Mouse (Mus musculus) embryonic facial prominence, embryonic 12.5 days (tissue): ENCODE measurements around the gene Tmbim4. TPM values are rescaled to one million over a fixed set of nuclear protein-coding genes. Genes with fewer than 3 reads are reported as not detected.

Source experiments
- ATAC-seq: fragments of 200-750 bp; cut with Nextera tagmentation; 2 replicates; pipeline ENCODE4 v1.8.0; 2017; ENCODE audit not compliant: insufficient number of reproducible peaks, insufficient read depth, low FRiP score, low TSS enrichment
- H3K27ac ChIP-seq: fragments of 300-500 bp; sonication (generic); 2 replicates; pipeline ENCODE4 v1.5.1; 2016; ENCODE audit warnings: mild to moderate bottlenecking
- H3K27me3 ChIP-seq: fragments of 300-500 bp; sonication (generic); 2 replicates; pipeline ENCODE4 v1.6.1; 2016; ENCODE audit warnings: mild to moderate bottlenecking, moderate library complexity
- H3K36me3 ChIP-seq: fragments of 300-500 bp; sonication (generic); 2 replicates; pipeline ENCODE4 v1.6.1; 2016; ENCODE audit warnings: mild to moderate bottlenecking
- H3K4me1 ChIP-seq: fragments of 300-500 bp; sonication (generic); 2 replicates; pipeline ENCODE4 v1.6.1; 2016
- H3K4me2 ChIP-seq: fragments of 300-500 bp; sonication (generic); replicated peaks from 2 replicates; pipeline ENCODE4 v1.6.1; 2016; ENCODE audit warnings: mild to moderate bottlenecking, moderate library complexity
- H3K4me3 ChIP-seq: fragments of 300-500 bp; sonication (generic); 2 replicates; pipeline ENCODE4 v1.5.1; 2016; ENCODE audit warnings: mild to moderate bottlenecking
- H3K9ac ChIP-seq: fragments of 300-500 bp; sonication (generic); 2 replicates; pipeline ENCODE4 v1.6.1; 2016; ENCODE audit warnings: mild to moderate bottlenecking, moderate library complexity
- H3K9me3 ChIP-seq: fragments of 300-500 bp; sonication (generic); 2 replicates; pipeline ENCODE4 v1.6.1; 2016; ENCODE audit warnings: mild to moderate bottlenecking, moderate library complexity
- WGBS: fragments of 180-500 bp; shearing (Covaris S2); methylation state at CpG from one replicate; pipeline ENCODE4 v1.1.7; 2016; 5-methylcytosine and 5-hydroxymethylcytosine counted together
- polyA plus RNA-seq: library from polyadenylated mRNA; unstranded; fragments of >200 nt; fragmentation: Nextera tagmentation; extraction: Ambion mirVana; gene quantifications from 2 replicates; pipeline ENCODE4 v1.2.1, GENCODE M21; 2016

The Tmbim4 gene
- 67.8 and 68.1 TPM in 2 replicates for polyA plus RNA-seq

DNA sequence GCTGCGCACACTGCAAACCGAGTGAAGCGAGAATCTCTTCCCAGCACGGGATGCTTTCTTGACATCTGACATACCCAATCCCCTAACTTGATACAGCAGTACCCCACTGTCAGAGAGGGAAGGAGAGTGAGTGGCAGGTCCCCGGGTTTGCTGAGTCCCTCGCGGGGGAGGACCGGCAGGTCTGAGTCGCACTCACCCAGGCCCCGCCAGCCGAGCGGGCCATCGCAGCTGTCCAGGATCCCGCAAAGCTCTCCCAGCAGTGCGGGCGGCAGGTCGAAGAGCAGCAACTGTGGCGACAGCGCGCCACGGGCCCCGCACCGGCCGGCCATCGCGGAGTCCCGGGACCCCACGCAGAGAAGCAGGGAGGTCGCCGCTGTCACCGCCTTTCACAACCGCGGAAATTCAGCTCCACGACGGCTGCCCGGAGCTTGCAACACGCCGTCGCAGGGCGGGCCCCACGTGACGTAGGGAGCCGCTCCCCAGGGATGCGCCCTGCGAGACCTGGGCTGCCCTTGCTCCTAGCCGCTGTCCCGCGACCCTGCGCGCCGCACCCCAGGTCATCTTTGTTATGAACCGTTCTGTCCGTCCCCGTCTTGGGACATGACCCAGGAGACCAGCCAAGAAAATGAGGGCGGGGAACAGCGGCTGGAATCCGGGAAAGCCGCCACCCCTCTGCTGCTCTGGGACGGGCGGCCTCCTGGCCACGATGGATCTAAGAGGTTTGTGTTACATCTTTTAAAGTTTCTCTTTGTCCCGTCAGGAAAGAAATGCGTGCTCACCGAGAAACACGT lies at the start of gene Tmbim4:
Tmbim4 (plus strand) TSS at position 460 of the 791 bp plus-strand sequence.
- Histone ChIP-seq H3K27ac (no peak within 1 kb of the TSS), H3K9ac (peak within 1 kb of the TSS; percentile 64), H3K4me3 (peak within 1 kb of the TSS; percentile 51), H3K36me3 (no peaks in the 10 kb centered on the region), H3K9me3 (no peaks in the 10 kb centered on the region), H3K4me1 (no peaks in the 10 kb centered on the region), H3K4me2 (peak within 1 kb of the TSS; percentile 90), H3K27me3 (peaks cover 9% of the 10 kb centered on the region; the same call in 1 of the 2 replicates)
- WGBS: 2% methylated on average over 65 of the region's 65 CpGs
- ATAC-seq: peak; percentile 60; the same call in 1 of the 2 replicates

DNA sequence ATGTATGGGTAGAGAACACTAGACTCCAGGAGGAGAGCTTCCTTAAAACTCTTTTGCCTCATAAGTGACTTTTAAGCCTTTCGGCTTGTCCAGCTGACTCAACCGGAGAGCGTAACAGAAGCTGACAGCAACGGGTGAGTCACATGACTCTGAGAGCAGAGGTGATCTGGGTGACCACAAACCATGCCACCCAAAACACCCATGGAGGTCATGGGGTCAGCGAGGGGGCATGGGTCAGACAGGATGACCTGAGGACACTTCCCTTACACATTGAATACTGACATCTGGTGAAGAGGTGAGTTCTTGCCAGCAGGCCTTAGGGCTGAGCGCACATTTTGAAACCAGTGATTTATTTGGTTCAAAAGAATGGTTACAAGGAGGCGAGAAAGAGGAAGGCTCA lies 49.7 kb upstream of the Tmbim4 start:
- no peak overlapping the region for H3K27ac ChIP-seq
- no peaks in the 10 kb centered on the region for H3K4me1 ChIP-seq
- H3K9me3 ChIP-seq: no peaks in the 10 kb centered on the region
- WGBS: 86% methylated on average over 7 of the region's 7 CpGs
- H3K36me3 ChIP-seq: no peaks in the 10 kb centered on the region
- no peaks in the 10 kb centered on the region for H3K27me3 ChIP-seq
- H3K4me3 ChIP-seq: no peak overlapping the region
- no peak for ATAC-seq
- no peak overlapping the region for H3K4me2 ChIP-seq
- H3K9ac ChIP-seq: no peak overlapping the region

DNA sequence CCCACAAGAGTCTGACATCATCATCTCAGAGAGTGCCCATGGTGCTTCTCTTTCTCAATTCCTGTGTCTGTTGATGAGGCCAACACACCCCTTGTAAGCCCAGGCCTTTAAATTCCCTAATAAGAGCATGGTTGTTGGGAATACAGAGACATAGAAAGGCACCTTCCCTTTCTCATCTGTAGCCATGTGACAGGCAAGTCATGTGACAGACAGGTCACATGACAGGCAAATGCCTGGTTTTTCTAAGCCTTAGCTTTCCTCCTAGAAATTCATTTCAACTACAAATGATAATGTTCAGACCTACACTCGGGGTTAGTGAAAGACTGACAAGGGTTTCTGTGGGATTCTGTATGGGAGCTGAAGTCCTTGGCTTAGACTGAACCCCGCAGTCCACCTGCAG lies 47.5 kb upstream of the Tmbim4 start:
- no peaks in the 10 kb centered on the region for H3K36me3 ChIP-seq
- 85% methylated on average over 2 of the region's 2 CpGs for WGBS
- no peak for ATAC-seq
- no peaks in the 10 kb centered on the region for H3K27me3 ChIP-seq
- no peak overlapping the region for H3K9ac ChIP-seq
- no peak overlapping the region for H3K27ac ChIP-seq
- no peaks in the 10 kb centered on the region for H3K4me1 ChIP-seq
- H3K4me3 ChIP-seq: no peak overlapping the region
- no peaks in the 10 kb centered on the region for H3K9me3 ChIP-seq
- H3K4me2 ChIP-seq: no peak overlapping the region

DNA sequence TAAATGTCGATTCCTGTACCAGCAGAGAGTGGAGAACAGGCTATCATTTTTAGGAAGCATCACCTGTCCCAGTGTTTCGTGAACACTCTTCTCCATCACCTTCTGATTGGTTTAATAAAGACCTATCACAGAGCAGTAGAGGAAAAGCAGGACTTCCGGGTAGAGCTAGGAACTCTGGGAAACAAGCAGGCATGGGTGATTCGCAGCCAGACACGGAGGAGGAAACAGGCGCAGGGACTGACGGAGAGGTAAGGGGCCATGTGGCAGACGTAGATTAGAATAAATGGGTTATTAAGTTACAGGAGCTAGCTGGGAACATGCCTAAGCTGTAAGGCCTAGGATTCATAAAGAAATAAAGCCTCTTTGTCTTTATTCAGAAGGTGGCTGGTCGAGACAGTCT lies 40.9 kb upstream of the Tmbim4 start:
- H3K4me1 ChIP-seq: no peaks in the 10 kb centered on the region
- WGBS: 77% methylated on average over 9 of the region's 9 CpGs
- no peak overlapping the region for H3K4me3 ChIP-seq
- no peak for ATAC-seq
- no peaks in the 10 kb centered on the region for H3K27me3 ChIP-seq
- H3K36me3 ChIP-seq: no peaks in the 10 kb centered on the region
- no peaks in the 10 kb centered on the region for H3K9me3 ChIP-seq
- no peak overlapping the region for H3K4me2 ChIP-seq
- H3K27ac ChIP-seq: no peak overlapping the region
- H3K9ac ChIP-seq: no peak overlapping the region

GRCm38 (mm10) chr10:120162840-120163239 lies 38.5 kb upstream of the Tmbim4 start:
- Histone ChIP-seq H3K4me1 (no peaks in the 10 kb centered on the region), H3K36me3 (no peaks in the 10 kb centered on the region), H3K27me3 (no peaks in the 10 kb centered on the region), H3K4me3 (no peak overlapping the region), H3K27ac (no peak overlapping the region), H3K9me3 (no peaks in the 10 kb centered on the region), H3K9ac (no peak overlapping the region), H3K4me2 (no peak overlapping the region)
- no peak for ATAC-seq
- 86% methylated on average over 10 of the region's 10 CpGs for WGBS

DNA sequence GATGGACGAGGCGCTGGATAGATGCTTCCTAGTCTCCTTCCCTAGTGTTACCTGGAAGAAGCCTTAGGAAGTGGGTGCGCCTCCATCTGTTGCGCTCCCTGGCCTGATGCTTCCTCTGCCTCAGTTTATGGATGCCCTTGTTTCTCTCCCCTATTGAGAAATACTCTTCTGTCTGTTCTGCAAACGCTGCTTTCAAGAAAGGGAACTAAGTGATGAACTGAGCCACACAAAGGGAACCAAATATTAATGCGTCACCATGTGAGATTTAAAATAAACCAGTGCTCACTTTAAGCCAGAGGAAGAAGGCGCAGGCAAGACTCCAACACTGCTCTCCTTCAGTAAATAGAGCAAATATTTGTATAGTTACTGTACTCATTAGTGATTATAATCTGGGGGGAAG lies 37.9 kb upstream of the Tmbim4 start:
- Histone ChIP-seq H3K27ac (no peak overlapping the region), H3K9ac (no peak overlapping the region), H3K4me2 (no peak overlapping the region), H3K4me1 (no peaks in the 10 kb centered on the region), H3K36me3 (no peaks in the 10 kb centered on the region), H3K27me3 (no peaks in the 10 kb centered on the region), H3K9me3 (no peaks in the 10 kb centered on the region), H3K4me3 (no peak overlapping the region)
- ATAC-seq: no peak
- 92% methylated on average over 7 of the region's 7 CpGs for WGBS

DNA sequence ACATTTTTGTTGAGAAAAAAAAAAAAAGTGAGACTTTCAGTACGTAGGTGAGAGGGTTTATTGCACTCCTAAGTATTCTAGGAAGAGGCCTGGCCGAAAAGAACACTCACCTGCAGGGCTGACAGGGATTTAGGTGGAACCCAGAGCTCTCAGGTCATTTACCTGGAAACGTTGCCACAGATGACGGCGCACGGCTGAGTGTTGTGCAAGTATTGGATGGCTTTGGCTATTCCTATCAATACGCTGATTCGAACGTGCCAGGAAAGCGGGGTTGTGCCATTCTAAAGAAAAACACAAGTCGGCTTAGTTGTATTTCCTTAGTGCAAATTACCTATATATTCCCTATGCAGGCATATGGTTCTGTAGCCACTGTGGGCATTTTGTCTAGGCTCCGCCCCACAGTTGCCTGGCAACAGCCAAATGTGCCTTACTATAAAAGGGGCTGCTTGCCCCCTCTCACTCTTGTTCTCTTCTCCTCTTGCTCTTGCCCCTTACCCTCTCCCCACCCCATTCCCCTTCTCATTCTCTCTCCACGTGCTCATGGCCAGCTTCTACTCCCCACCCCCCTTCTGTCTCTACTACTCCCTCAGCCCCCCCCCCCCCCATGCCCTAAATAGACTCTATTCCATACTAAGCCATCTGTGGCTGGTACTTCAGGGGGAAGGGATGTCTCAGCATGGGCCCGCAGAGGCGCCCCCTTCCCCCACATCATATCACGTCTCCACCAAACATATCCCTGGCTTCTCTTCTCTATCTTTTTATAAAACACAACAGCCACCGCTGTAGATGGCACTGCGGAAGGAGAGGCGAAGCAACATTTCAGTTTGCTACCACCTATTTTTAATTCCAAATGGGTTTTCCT lies 36.2 kb upstream of the Tmbim4 start:
- Histone ChIP-seq H3K4me3 (no peak overlapping the region), H3K9ac (no peak overlapping the region), H3K36me3 (no peaks in the 10 kb centered on the region), H3K9me3 (no peaks in the 10 kb centered on the region), H3K4me1 (no peaks in the 10 kb centered on the region), H3K27ac (no peak overlapping the region), H3K27me3 (no peaks in the 10 kb centered on the region), H3K4me2 (no peak overlapping the region)
- ATAC-seq: no peak
- WGBS: 84% methylated on average over 19 of the region's 19 CpGs

- Histone ChIP-seq H3K27me3 (no peaks in the 10 kb centered on the region), H3K4me3 (no peak overlapping the region), H3K4me2 (no peak overlapping the region), H3K36me3 (no peaks in the 10 kb centered on the region), H3K9me3 (no peaks in the 10 kb centered on the region), H3K9ac (no peak overlapping the region), H3K4me1 (no peaks in the 10 kb centered on the region), H3K27ac (no peak overlapping the region)
- 83% methylated on average over 17 of the region's 17 CpGs for WGBS
- no peak for ATAC-seq
Measured at GRCm38 (mm10) chr10:120165793-120166503, 35.4 kb upstream of the Tmbim4 start.

- no peak overlapping the region for H3K9ac ChIP-seq
- H3K4me2 ChIP-seq: no peak overlapping the region
- no peak overlapping the region for H3K4me3 ChIP-seq
- WGBS: 78% methylated on average over 1 of the region's 1 CpGs
- no peak overlapping the region for H3K27ac ChIP-seq
- H3K36me3 ChIP-seq: no peaks in the 10 kb centered on the region
- no peaks in the 10 kb centered on the region for H3K9me3 ChIP-seq
- H3K27me3 ChIP-seq: no peaks in the 10 kb centered on the region
- no peaks in the 10 kb centered on the region for H3K4me1 ChIP-seq
- no peak for ATAC-seq
Measured at GRCm38 (mm10) chr10:120168070-120168469, 33.3 kb upstream of the Tmbim4 start.

GRCm38 (mm10) chr10:120169064-120169463 lies 32.3 kb upstream of the Tmbim4 start:
- Histone ChIP-seq H3K4me3 (no peak overlapping the region), H3K36me3 (no peaks in the 10 kb centered on the region), H3K27ac (no peak overlapping the region), H3K9me3 (no peaks in the 10 kb centered on the region), H3K27me3 (no peaks in the 10 kb centered on the region), H3K4me2 (no peak overlapping the region), H3K4me1 (no peaks in the 10 kb centered on the region), H3K9ac (no peak overlapping the region)
- no peak for ATAC-seq
- 52% methylated on average over 10 of the region's 10 CpGs for WGBS

DNA sequence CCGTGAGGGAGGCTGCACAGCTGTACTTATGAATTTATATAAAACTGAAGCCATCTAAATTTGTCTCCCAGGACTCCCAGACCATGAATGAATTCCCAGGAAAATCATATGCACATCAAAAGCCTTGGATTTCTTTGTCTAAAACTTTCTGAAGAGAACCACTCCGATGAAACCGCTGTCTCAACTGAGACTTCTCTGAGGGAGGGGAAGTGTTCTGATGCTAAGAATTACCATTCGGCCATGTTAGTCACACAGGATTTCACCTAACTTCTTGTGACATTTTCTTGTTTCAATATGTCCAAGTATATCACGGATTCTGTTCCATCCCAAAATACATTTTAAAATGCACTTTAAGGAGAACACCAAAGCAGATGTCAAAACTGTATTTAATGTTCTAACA lies 31.5 kb upstream of the Tmbim4 start:
- ATAC-seq: no peak

More for the DNA sequence above, 31.5 kb upstream of the Tmbim4 start:
- no peak overlapping the region for H3K27ac ChIP-seq
- no peaks in the 10 kb centered on the region for H3K36me3 ChIP-seq
- no peak overlapping the region for H3K4me3 ChIP-seq
- H3K9ac ChIP-seq: no peak overlapping the region
- no peaks in the 10 kb centered on the region for H3K9me3 ChIP-seq
- 80% methylated on average over 5 of the region's 5 CpGs for WGBS
- no peaks in the 10 kb centered on the region for H3K4me1 ChIP-seq
- no peaks in the 10 kb centered on the region for H3K27me3 ChIP-seq
- H3K4me2 ChIP-seq: no peak overlapping the region
